Mouse (Mus musculus) heart, adult 2 months (tissue): Measurements from ENCODE around the gene St8sia1. TPM values are rescaled to one million over a fixed set of nuclear protein-coding genes. Genes with fewer than 3 reads are reported as not detected.
A peak's percentile ranks its signal among the peaks of the same experiment; 100 is the strongest.

ENCODE experiments used
- DNase-seq, 2 experiments: peaks; one replicate each; pipeline ENCODE4 v3.0.0; 2021
- H3K27ac ChIP-seq: fragments of 200-600 bp; 2 replicates; pipeline ENCODE4 v1.8.1; 2022
- H3K27me3 ChIP-seq: fragments of 200-500 bp; 2 replicates; pipeline ENCODE4 v1.6.1; 2012; ENCODE audit warnings: mild to moderate bottlenecking, low read length, inconsistent platforms, mixed read lengths; ENCODE audit not compliant: control insufficient read depth, insufficient read depth
- H3K36me3 ChIP-seq: fragments of 200-500 bp; 2 replicates; pipeline ENCODE4 v1.6.1; 2012; ENCODE audit warnings: low read length, inconsistent platforms; ENCODE audit not compliant: control insufficient read depth, insufficient read depth
- H3K4me1 ChIP-seq: fragments of 200-500 bp; 2 replicates; pipeline ENCODE4 v1.6.1; 2011; ENCODE audit warnings: low read length; ENCODE audit not compliant: control insufficient read depth, insufficient read depth
- H3K4me3 ChIP-seq: fragments of 200-600 bp; 2 replicates; pipeline ENCODE4 v1.8.1; 2022
- H3K79me2 ChIP-seq: fragments of 200-500 bp; replicated peaks from 2 replicates; pipeline ENCODE4 v1.6.1; 2012; ENCODE audit warnings: mild to moderate bottlenecking, inconsistent platforms, low read length, moderate library complexity, mixed read lengths; ENCODE audit not compliant: control insufficient read depth, insufficient read depth
- H3K9ac ChIP-seq: fragments of 200-500 bp; 2 replicates; pipeline ENCODE4 v1.6.1; 2012; ENCODE audit warnings: low read depth, mild to moderate bottlenecking, control low read depth, inconsistent platforms, low read length, mixed read lengths
- CTCF ChIP-seq: fragments of 200-600 bp; IDR thresholded peaks from 2 replicates; pipeline ENCODE4 v1.8.1; 2022; ENCODE audit warnings: antibody characterized with exemption, mild to moderate bottlenecking, moderate library complexity
- EP300 ChIP-seq: fragments of 200-500 bp; IDR thresholded peaks from 2 replicates; pipeline ENCODE4 v1.6.1; 2011; ENCODE audit warnings: low read depth, low read length, control low read depth; ENCODE audit not compliant: insufficient read depth
- POLR2A ChIP-seq: fragments of 200-500 bp; IDR thresholded peaks from 2 replicates; pipeline ENCODE4 v1.6.1; 2011; ENCODE audit warnings: mild to moderate bottlenecking, low read depth, low read length, control low read depth; ENCODE audit not compliant: insufficient read depth
- WGBS: fragments of 180-500 bp; shearing (Covaris S2); methylation state at CpG from one replicate; pipeline ENCODE4 v1.1.7; 2018; 5-methylcytosine and 5-hydroxymethylcytosine counted together
- intact Hi-C: fragments of 180-260 bp; cut with DNase I; formaldehyde crosslinking; loops from one replicate; pipeline ENCODE4 v1.15.1; 2025
- polyA plus RNA-seq: library from polyadenylated mRNA; depleted of rRNA; stranded (reverse); fragments of >200 nt; gene quantifications from 2 replicates; pipeline ENCODE4 v1.2.3, GENCODE M21; 2012
- total RNA-seq, 2 experiments: library from RNA; stranded (reverse); gene quantifications; 2 replicates each; pipeline ENCODE4 v1.2.3; 2021

Gene St8sia1
- total and polyA plus RNA-seq, 3 experiments, result 0.10 to 0.11 (median 0.10) TPM

GRCm38 (mm10) chr6:142964531-142965385 is 506 bp upstream of the St8sia1 start:
- Histone ChIP-seq H3K79me2 (no peaks in the 10 kb centered on the region), H3K27me3 (peaks cover 6% of the 10 kb centered on the region), H3K4me3 (peak overlapping the region; percentile 27; the same call in 1 of the 2 replicates), H3K36me3 (no peaks in the 10 kb centered on the region), H3K9ac (no peak overlapping the region; the same call in 1 of the 2 replicates), H3K4me1 (no peaks in the 10 kb centered on the region), H3K27ac (no peak overlapping the region)
- under 1% methylated on average over 39 of the region's 39 CpGs for WGBS
- no peak for TF ChIP-seq EP300
- peak; percentile 69 for TF ChIP-seq CTCF
- intact Hi-C loops, result loop anchor here (1.0 to 10.0 kb wide), 3 partner anchors 90 to 185 kb away; no protein-coding TSS in a partner anchor
- peak in 1 of 2 experiments; percentile 47 for DNase-seq

GRCm38 (mm10) chr6:142963480-142964075 is 674 bp downstream of the St8sia1 start:
- Histone ChIP-seq H3K27ac (no peak overlapping the region), H3K27me3 (peaks cover 6% of the 10 kb centered on the region), H3K36me3 (no peaks in the 10 kb centered on the region), H3K79me2 (no peaks in the 10 kb centered on the region), H3K4me1 (no peaks in the 10 kb centered on the region), H3K9ac (no peak overlapping the region), H3K4me3 (no peak overlapping the region)
- DNase-seq, result no peak
- TF ChIP-seq CTCF (no peak), POLR2A (no peak), EP300 (no peak)
- WGBS, result 21% methylated on average over 30 of the region's 30 CpGs
- intact Hi-C loops, result loop anchor here (10.0 kb wide), 2 partner anchors 89 to 149 kb away; no protein-coding TSS in a partner anchor

- Histone ChIP-seq H3K27me3 (peaks cover 6% of the 10 kb centered on the region), H3K4me3 (no peak overlapping the region), H3K27ac (no peak overlapping the region), H3K36me3 (no peaks in the 10 kb centered on the region), H3K79me2 (no peaks in the 10 kb centered on the region), H3K9ac (no peak overlapping the region), H3K4me1 (no peaks in the 10 kb centered on the region)
- 90% methylated on average over 14 of the region's 14 CpGs for WGBS
- TF ChIP-seq EP300, result no peak
- no peak for TF ChIP-seq POLR2A
- TF ChIP-seq CTCF, result no peak
- intact Hi-C loops, result loop anchor here (10.0 kb wide), 2 partner anchors 88 to 148 kb away; no protein-coding TSS in a partner anchor
- no peak for DNase-seq
Measured at GRCm38 (mm10) chr6:142962881-142963280, 1.4 kb downstream of the St8sia1 start.

GRCm38 (mm10) chr6:142962476-142962875 is 1.8 kb downstream of the St8sia1 start:
- no peak overlapping the region for H3K9ac ChIP-seq
- no peaks in the 10 kb centered on the region for H3K36me3 ChIP-seq
- 70% methylated on average over 10 of the region's 10 CpGs for WGBS
- H3K27me3 ChIP-seq, result peaks cover 6% of the 10 kb centered on the region
- no peak for DNase-seq
- H3K4me1 ChIP-seq, result no peaks in the 10 kb centered on the region
- intact Hi-C loops, result loop anchor here (10.0 kb wide), 2 partner anchors 88 to 148 kb away; no protein-coding TSS in a partner anchor
- no peaks in the 10 kb centered on the region for H3K79me2 ChIP-seq
- no peak overlapping the region for H3K4me3 ChIP-seq
- TF ChIP-seq POLR2A (no peak), CTCF (no peak), EP300 (no peak)
- H3K27ac ChIP-seq, result no peak overlapping the region

DNA sequence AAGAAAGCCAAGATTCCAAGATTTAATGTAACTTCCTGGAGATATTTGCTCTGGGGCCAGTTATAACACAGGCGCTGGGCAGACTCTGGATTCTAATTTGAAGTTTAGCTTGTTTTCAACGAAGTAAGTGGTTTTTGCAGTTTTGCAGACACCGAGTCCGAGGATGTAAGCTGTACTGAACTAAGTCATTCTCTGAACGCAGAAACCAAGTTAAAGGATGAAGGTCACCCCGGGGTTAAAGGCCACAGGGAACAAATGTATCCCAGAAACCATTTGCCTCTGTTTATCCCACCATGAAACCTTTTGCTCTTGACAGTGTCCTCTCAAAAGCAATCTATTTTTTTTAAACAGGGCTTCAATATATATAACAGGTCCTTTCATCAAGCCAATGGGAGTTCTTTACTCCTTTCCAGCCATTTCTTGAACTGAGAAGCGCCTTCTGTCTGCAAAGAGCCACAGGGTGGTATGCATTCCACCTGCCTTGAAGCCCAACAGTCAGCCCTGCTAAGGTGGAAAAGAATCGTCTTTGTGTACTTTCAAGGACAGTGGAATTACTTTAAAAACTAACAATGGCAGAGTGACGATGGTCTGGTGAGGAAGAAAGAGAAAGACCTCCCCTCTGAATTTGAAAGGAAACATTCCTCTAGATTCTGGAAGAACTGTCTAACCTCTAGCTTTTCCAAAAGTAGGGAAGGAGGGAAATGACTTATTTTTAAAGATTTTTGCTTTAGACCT is 2.4 kb downstream of the St8sia1 start:
- TF ChIP-seq POLR2A, result no peak
- TF ChIP-seq CTCF, result no peak
- TF ChIP-seq EP300, result no peak

More for the DNA sequence above, 2.4 kb downstream of the St8sia1 start:
- no peak overlapping the region for H3K27ac ChIP-seq
- H3K9ac ChIP-seq, result no peak overlapping the region
- intact Hi-C loops, result loop anchor here (10.0 kb wide), 2 partner anchors 87 to 147 kb away; no protein-coding TSS in a partner anchor
- no peaks in the 10 kb centered on the region for H3K4me1 ChIP-seq
- H3K4me3 ChIP-seq, result no peak overlapping the region
- no peaks in the 10 kb centered on the region for H3K79me2 ChIP-seq
- 74% methylated on average over 9 of the region's 9 CpGs for WGBS
- peaks cover 6% of the 10 kb centered on the region for H3K27me3 ChIP-seq
- no peak for DNase-seq
- H3K36me3 ChIP-seq, result no peaks in the 10 kb centered on the region
